Mouse (Mus musculus) lung, embryonic 14.5 days (tissue): ENCODE results near the gene Tpgs1. TPM values are rescaled to one million over a fixed set of nuclear protein-coding genes. Genes with fewer than 3 reads are reported as not detected.

ENCODE experiments used
- ATAC-seq: fragments of 200-750 bp; cut with Nextera tagmentation; 2 replicates; pipeline ENCODE4 v1.8.0; 2017; ENCODE audit warnings: mild to moderate bottlenecking, moderate TSS enrichment, moderate library complexity; ENCODE audit not compliant: insufficient read depth
- DNase-seq: peaks from one replicate; pipeline ENCODE4 v3.0.0-alpha.2; 2015
- H3K27ac ChIP-seq: fragments of 300-500 bp; sonication (generic); 2 replicates; pipeline ENCODE4 v1.5.1; 2014; ENCODE audit warnings: low read depth, mild to moderate bottlenecking, moderate library complexity
- H3K27me3 ChIP-seq: fragments of 300-500 bp; sonication (generic); 2 replicates; pipeline ENCODE4 v1.6.1; 2014; ENCODE audit warnings: low read length, control low read depth; ENCODE audit not compliant: insufficient read depth
- H3K36me3 ChIP-seq: fragments of 300-500 bp; sonication (generic); 2 replicates; pipeline ENCODE4 v1.6.1; 2014; ENCODE audit warnings: control low read depth; ENCODE audit not compliant: insufficient read depth
- H3K4me1 ChIP-seq: fragments of 300-500 bp; sonication (generic); 2 replicates; pipeline ENCODE4 v1.6.1; 2014; ENCODE audit warnings: antibody characterized with exemption, control low read depth; ENCODE audit not compliant: insufficient read depth
- H3K4me2 ChIP-seq: fragments of 300-500 bp; sonication (generic); 2 replicates; pipeline ENCODE4 v1.6.1; 2014; ENCODE audit warnings: mild to moderate bottlenecking
- H3K4me3 ChIP-seq: fragments of 300-500 bp; sonication (generic); 2 replicates; pipeline ENCODE4 v1.5.1; 2014; ENCODE audit warnings: low read depth, low read length
- H3K9ac ChIP-seq: fragments of 300-500 bp; sonication (generic); 2 replicates; pipeline ENCODE4 v1.6.1; 2014
- H3K9me3 ChIP-seq: fragments of 300-500 bp; sonication (generic); 2 replicates; pipeline ENCODE4 v1.6.1; 2016; ENCODE audit warnings: low read depth, low read length, control low read depth
- CTCF ChIP-seq: IDR thresholded peaks from 2 replicates; pipeline ENCODE4 v1.5.1; 2016; ENCODE audit warnings: antibody characterized with exemption, low read depth
- WGBS: fragments of 180-500 bp; shearing (Covaris S2); extraction: QIAGEN DNeasy Blood & Tissue Kit; methylation state at CpG from one replicate; pipeline ENCODE4 v1.1.7; 2014; 5-methylcytosine and 5-hydroxymethylcytosine counted together
- polyA plus RNA-seq: library from polyadenylated mRNA; unstranded; fragments of >200 nt; fragmentation: Nextera tagmentation; extraction: Ambion mirVana; gene quantifications from 2 replicates; pipeline ENCODE4 v1.2.1, GENCODE M21; 2014

The Tpgs1 gene
- polyA plus RNA-seq, 1 experiment from 2014 or later = 56.4 TPM

DNA sequence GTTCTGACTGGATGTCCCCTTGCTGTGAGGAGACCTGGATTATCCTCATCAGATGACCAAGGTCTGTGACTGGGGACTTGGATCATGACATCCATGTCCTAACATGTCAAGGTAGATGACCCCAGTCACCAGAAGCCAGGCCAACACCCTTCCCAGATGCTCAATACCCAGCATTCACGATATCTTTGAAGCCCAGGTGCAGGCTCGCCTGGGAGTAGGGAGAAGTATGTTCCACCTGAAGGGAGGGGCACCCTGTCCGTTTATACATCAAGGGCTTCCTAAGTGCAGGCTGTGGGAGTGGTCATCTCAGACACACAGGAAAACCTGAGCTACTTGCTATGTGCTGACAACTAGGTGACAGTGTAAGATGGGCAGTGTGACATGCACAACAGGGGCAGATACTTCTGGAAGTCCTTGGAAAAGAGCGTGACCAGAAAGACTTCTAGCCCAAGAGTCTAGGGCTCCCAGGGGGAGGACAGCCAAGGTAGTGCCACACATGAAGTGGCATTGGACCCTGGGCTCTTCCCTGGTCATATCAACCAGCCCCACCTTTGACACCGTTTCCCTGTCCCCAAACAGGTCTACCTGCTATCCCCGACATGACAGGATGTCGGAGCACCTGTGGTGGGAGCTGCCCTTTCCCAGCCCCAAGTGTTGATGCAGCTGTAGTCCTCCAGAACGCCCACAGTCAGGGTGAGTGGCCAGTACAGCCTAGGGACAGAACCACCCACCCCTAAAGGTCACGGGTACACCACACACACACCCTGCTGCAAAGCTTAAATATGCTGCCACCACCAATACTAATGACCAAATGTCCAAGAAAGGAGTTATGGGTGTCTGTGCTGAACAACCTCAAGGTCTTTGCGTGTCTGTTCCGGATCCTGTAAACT lies 11.7 kb downstream of the Tpgs1 start:
- ATAC-seq (peak; percentile 28; the same call in 1 of the 2 replicates), DNase-seq (no peak)
- no peaks in the 10 kb centered on the region for H3K9me3 ChIP-seq
- TF ChIP-seq CTCF = no peak
- H3K4me1 ChIP-seq = peaks cover 7% of the 10 kb centered on the region
- H3K36me3 ChIP-seq = peaks cover 15% of the 10 kb centered on the region
- no peaks in the 10 kb centered on the region for H3K27me3 ChIP-seq
- peak overlapping the region; percentile 45 for H3K9ac ChIP-seq
- H3K4me2 ChIP-seq = peak overlapping the region; percentile 76
- WGBS = 26% methylated on average over 11 of the region's 11 CpGs
- H3K4me3 ChIP-seq = peak overlapping the region; percentile 79
- peak overlapping the region; percentile 72 for H3K27ac ChIP-seq

GRCm38 (mm10) chr10:79681591-79682245 lies 12.5 kb downstream of the Tpgs1 start, which contains the start of gene Cdc34:
TSS of gene Cdc34 (plus strand) at chr10:79682195.
- H3K4me2 ChIP-seq = peak within 1 kb of the TSS; percentile 76

DNA sequence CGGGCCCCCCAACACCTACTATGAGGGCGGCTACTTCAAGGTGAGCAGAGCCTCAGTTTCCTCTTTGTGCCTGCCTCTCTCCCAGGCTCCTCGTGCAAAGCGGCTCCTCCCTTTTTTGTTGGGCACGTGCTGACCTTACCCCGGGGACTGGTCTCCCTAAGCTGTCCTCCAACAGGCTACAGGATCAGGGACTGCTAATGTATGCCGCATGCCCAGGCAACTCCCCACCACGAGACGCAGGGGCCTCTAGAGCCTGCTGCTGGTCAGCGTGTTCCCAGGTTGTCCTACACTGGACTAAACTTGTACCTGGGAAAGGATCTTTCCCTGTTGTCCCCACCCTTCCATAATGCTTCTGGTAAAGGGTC lies 13.4 kb downstream of the Tpgs1 start:
- no peak for DNase-seq
- peak; percentile 3; the same call in 1 of the 2 replicates for ATAC-seq
- H3K27ac ChIP-seq = peak overlapping the region; percentile 72
- no peak for TF ChIP-seq CTCF
- H3K27me3 ChIP-seq = no peaks in the 10 kb centered on the region
- H3K9me3 ChIP-seq = no peaks in the 10 kb centered on the region
- 0% methylated on average over 10 of the region's 10 CpGs for whole genome bisulfite sequencing
- peak overlapping the region; percentile 72 for H3K4me2 ChIP-seq
- H3K4me1 ChIP-seq = peaks cover 7% of the 10 kb centered on the region
- H3K4me3 ChIP-seq = peak overlapping the region; percentile 79
- peaks cover 32% of the 10 kb centered on the region for H3K36me3 ChIP-seq
- peak overlapping the region; percentile 80 for H3K9ac ChIP-seq

More at GRCm38 (mm10) chr10:79681591-79682245, 12.5 kb downstream of the Tpgs1 start, which contains the start of gene Cdc34:
- no peaks in the 10 kb centered on the region for H3K27me3 ChIP-seq
- peak within 1 kb of the TSS; percentile 80 for H3K9ac ChIP-seq
- peaks cover 24% of the 10 kb centered on the region for H3K36me3 ChIP-seq
- peaks cover 7% of the 10 kb centered on the region for H3K4me1 ChIP-seq
- H3K27ac ChIP-seq = peak within 1 kb of the TSS; percentile 72
- H3K9me3 ChIP-seq = no peaks in the 10 kb centered on the region
- peak; percentile 15; the same call in 1 of the 2 replicates for TF ChIP-seq CTCF
- ATAC-seq = peak; percentile 94
- peak; percentile 99 for DNase-seq
- WGBS = under 1% methylated on average over 78 of the region's 84 CpGs
- peak within 1 kb of the TSS; percentile 79 for H3K4me3 ChIP-seq

GRCm38 (mm10) chr10:79682916-79683582 lies 13.9 kb downstream of the Tpgs1 start:
- no peaks in the 10 kb centered on the region for H3K27me3 ChIP-seq
- peaks cover 37% of the 10 kb centered on the region for H3K36me3 ChIP-seq
- WGBS = 4% methylated on average over 10 of the region's 10 CpGs
- peak overlapping the region; percentile 79 for H3K4me3 ChIP-seq
- peak overlapping the region; percentile 72 for H3K27ac ChIP-seq
- no peaks in the 10 kb centered on the region for H3K9me3 ChIP-seq
- TF ChIP-seq CTCF = peak; percentile 58
- peak; percentile 75 for DNase-seq
- ATAC-seq = no peak
- H3K4me1 ChIP-seq = peaks cover 7% of the 10 kb centered on the region
- peak overlapping the region; percentile 80 for H3K9ac ChIP-seq
- H3K4me2 ChIP-seq = peak overlapping the region; percentile 72

DNA sequence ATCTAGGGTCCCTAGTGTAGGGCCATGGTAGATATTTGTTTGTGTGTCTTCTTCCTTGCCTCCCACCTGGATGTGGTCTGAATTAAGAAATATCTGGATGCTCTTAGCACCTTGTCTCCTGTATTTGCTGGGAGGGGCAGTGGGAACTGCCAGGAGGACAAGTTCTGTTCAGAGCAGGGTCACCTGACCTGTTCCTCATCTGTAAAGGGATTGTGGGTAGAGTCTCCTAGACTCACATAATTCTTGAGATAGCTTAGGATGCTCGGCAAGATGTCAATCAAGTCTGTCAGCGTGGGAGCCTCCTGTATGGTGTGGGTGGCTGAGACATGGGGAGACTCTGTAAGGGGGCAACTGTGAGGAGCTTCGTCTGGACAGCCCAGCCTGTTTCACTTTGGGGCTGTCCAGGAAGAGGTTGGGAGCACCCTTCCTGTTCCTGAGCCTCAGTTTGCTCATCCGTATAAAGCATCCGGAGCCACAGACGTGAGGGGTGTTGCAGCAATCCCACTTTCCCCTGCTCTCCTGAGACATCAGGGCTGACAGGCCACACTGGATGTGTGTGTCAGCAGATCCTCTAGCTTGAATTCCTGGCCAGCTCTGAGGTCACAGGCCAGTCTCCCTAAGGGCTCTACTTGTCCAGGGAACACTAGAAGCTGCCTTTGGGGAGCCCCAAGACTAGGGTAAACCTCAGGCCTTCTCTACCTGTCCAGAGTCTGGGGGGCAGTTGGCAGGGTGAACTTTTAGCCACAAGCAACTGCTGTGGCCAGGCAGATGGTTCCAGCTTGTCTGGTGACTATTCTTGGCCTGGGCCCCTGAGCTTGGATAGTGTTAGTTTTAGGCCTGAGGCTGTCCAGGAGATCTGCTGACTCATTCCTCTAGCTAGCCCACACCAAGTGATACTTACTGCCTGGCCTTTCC lies 14.8 kb downstream of the Tpgs1 start:
- H3K9me3 ChIP-seq = no peaks in the 10 kb centered on the region
- no peak overlapping the region for H3K27ac ChIP-seq
- H3K4me3 ChIP-seq = peak overlapping the region; percentile 79
- peak overlapping the region; percentile 80 for H3K9ac ChIP-seq
- peaks cover 7% of the 10 kb centered on the region for H3K4me1 ChIP-seq
- no peaks in the 10 kb centered on the region for H3K27me3 ChIP-seq
- ATAC-seq (no peak), DNase-seq (no peak)
- 90% methylated on average over 6 of the region's 6 CpGs for WGBS
- H3K36me3 ChIP-seq = peaks cover 46% of the 10 kb centered on the region
- peak overlapping the region; percentile 72 for H3K4me2 ChIP-seq
- TF ChIP-seq CTCF = no peak
